Mouse (Mus musculus) right cerebral cortex, postnatal 36 days (tissue): Measurements from ENCODE around the gene Pim1.

ENCODE experiments used
- DNase-seq, 2 experiments: peaks; one replicate each; pipeline ENCODE4 v3.0.0; 2022; ENCODE audit warnings: low spot score in 2 of 2, mixed read lengths in 1 of 2

The Pim1 gene

DNA sequence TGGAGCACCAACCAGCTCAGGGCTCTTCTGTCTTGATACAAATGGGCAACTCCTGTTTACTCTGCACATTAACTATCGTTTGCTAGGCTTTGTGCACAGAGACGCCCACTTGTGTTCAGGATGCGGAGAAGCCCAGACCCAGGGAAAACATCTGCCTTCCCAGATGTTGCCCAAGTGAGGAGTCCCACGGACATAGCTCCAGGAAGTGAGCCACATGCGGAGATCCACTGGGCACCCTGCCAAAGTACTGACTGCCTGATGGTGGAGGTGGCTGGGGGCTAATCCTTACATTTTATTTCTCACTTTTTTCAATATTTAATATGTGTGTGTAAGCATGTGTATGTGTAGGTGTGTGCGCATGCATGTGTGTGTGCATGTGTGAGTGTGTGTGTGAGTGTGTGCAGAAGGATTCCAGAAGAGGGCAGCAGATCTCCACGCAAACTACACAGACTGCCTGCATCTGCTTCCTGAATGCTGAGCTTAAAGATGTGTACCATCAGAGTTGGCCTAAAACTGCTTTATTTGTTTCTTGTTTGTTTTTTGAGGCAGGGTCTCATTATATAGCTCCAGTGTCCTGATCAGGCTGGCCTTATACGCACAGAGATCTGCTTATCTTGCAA lies 38.1 kb downstream of the Pim1 start:
- DNase-seq: no peak

DNA sequence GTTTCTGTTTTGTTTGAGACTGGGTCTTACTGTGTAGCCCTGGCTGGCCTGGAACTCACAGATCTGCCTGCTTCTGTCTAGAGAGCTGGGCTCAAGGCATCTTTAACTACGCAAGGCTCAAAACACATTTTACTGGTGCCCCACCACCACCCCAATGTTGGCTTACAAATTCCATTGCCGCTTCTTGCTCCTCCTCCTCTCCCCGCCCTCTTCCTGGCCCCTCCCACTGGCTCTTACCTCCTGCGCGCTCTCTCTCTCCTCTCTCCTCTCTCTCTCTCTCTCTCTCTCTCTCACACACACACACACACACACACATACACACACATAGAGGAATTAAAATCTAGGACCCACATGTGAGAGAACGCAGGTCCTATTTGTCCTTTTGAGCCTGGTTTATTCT lies 40.0 kb downstream of the Pim1 start:
- DNase-seq: no peak

DNA sequence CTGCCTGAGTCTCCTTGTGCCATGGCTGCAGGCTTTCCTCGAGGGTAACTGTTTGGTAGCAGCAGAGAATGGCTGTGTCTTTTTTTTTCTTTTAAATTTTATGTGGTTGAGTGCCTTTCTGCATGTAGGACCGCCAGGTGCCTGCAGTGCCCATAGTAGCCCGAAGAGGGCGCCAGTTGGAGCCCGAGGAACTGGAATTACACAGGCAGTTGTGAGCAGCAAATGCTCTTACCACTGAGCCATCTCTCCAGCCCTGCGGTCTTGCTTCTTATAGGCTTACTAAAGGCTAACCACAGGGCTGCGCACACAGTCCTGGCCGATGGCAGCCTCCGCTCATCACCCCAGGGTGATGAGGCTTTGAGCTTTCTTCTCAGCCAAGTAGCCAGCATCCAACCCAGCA lies 40.7 kb downstream of the Pim1 start:
- DNase-seq: no peak

DNA sequence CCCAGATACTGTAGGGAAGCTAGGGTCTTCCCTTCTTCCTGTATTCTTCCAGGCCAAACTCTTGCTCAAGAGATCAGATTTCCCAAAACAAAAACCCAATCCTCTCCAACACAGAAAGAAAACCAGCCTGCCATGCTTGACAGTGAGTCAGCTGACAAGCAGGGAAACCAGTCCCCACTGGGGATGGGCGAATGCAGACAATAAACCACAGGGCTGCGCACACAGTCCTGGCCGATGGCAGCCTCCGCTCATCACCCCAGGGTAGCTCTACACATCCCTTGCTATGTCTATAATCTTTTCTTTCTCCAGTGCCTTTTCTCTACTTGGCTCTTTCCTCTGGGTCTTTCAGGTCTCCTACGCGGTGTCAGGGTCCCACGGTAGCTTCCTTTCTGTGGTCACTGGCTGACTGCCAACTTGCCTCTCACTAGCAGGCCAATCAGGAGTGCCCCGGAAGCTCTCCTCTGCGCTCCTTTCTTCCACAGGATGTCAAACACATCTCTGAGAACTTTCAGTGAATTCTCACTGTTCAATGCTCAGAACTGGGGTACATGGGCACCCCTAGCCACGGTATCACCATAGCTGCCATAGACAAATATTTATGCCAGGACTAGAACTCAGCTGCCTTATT lies 41.3 kb downstream of the Pim1 start:
- no peak for DNase-seq

DNA sequence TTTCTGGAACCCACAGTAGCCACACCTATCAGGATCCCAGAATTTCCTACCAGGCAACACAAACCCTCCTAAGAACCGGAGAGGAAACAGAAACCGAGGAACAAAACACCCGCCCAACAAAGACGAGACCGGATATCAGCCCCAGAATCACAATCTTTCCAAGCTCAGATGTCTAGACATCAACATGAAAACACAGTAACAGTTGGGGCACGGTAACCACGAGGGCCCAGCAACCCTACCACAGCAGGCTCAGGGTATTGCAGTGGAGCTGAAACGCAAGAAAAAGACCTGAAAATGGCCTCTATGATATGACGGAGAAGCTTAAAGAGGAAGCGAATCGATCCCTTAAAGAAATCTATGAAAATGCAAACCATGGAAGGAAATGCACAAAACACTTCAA lies 43.3 kb downstream of the Pim1 start:
- no peak for DNase-seq

DNA sequence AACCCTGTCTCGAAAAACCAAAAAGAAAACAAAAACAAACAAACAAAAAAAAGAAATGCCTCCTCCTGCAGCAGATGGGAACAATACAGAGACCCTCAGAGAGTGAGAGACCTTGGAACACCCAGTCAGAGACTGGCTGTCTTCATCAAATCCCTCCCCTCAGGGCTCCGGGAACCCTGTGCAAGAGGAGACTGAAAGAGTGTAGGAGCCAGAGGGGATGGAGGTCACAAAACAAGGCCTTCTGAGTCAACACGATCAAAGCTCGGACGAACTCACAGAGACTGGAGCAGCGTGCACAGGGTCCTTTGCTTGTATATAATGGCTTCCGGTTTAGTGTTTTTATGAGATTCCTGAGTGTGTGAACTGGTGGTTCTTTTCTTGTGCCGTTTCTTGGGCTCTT lies 49.9 kb downstream of the Pim1 start:
- DNase-seq: no peak

DNA sequence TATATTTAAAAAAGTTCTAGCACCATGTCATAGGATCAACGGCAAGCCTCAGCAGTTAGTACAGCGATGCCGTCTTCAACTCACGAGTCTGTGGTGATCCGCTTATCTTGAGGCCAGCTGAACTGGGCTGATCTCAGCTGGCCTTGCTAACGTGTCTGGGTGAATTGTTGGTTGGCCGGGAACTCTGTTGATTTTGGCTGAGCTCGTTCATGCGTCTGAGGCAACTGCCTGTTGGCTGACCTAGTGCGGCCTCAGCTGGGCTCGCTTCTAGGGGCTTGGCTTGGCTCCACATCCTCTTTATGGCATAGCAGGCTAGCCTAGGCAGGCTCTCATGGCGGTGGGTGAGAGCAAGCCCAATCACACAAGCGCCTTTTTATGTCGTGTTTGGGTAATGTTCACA lies 50.9 kb downstream of the Pim1 start:
- DNase-seq: no peak

DNA sequence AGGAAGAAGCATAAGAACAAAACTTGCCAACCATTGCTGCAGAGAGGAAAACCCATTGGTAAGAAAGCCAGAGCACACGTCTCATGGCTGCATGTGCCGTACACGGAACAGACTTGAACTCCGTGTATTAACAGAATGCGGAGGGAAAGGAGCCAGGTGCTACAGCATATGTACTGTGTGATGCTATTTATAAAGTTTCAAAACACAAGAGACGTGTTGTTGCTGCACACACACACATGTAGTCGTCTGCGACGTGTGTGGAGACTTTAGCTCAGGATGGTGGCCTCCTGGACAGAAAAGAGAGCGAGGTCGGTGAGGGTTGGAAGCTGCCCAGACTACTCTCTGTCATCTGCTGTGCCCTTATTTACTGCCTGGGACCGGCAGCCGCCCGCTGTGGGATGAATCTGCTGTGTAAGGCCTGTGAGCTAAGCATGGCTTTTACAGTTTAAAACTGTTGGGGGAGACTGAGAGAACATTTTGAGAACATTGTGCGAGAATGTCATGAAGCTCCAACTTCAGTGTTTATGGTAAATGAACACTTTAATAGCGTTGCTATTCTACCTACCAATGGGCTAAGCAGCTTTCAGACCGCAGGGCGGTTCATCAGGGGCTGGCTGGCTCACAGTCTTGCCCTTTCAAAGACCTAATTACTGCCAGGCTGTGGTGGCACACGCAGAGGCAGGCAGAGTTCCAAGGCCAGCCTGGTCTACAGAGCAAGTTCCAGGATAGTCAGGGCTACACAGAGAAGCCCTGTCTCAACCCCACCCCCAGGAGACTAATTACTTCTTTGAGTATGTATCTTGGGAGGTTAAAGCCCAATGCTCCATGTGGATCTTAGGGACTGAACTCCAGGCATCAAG lies 52.5 kb downstream of the Pim1 start:
- DNase-seq: no peak

DNA sequence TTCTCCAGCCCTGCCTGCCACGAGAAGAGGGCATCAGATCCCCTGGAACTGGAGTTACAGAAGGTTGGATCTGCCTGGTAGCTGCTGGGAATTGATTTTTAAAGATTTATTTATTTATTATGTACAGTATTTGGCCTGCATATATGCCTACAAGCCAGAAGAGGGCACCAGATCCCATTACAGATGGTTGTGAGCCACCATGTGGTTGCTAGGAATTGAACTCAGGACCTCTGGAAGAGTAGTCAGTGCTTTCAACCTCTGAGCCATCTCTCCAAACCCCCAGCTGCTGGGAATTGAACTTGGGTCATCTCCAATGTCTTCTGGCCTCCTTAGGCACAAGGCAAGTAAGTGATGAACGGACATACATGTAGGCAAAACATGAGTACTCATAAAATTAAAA lies 53.5 kb downstream of the Pim1 start:
- no peak for DNase-seq

DNA sequence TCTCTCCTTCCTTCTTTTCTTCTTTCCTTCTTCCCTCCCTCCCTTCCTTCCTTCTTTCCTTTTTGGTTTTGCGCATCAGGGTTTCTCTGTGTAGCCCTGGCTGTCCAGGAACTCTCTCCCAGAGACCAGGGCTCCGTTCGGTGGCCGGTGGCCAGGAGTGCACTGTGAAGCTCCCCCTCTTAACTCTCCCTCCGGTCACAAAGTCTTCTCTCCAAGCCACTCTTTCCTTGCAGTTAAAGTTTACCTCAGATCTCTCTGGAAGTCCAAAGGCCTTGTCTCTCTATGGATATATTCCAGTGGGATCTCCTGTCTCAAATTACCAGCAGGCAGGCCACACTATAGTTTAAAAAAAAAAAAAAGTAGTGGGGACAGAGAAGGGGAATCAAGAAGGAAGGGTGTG lies 54.7 kb downstream of the Pim1 start:
- DNase-seq: no peak
